Mouse (Mus musculus): Measurements from ENCODE around the gene Rps27rt. TPM values are rescaled to one million over a fixed set of nuclear protein-coding genes. Genes with fewer than 3 reads are reported as not detected.

The Rps27rt gene
- polyA plus RNA-seq, 1 experiment from 2014 or later = 295 TPM

Other genes with a start within 250 kb of the Rps27rt start
- gene Cmtm7, start 200.9 kb downstream of the Rps27rt start, polyA plus RNA-seq (2014; fragmentation: Nextera tagmentation; extraction: Ambion mirVana) = 4.9 and 14.4 TPM in 2 replicates
- gene Cmtm8, start 138.6 kb downstream of the Rps27rt start, polyA plus RNA-seq (2014; fragmentation: Nextera tagmentation; extraction: Ambion mirVana) = 4.4 and 6.1 TPM in 2 replicates
- gene Gpd1l, start 48.8 kb downstream of the Rps27rt start, polyA plus RNA-seq (2014; fragmentation: Nextera tagmentation; extraction: Ambion mirVana) = 14.3 and 15.7 TPM in 2 replicates
- 2.0 and 2.3 TPM in 2 replicates for gene Osbpl10, start 4.2 kb downstream of the Rps27rt start, polyA plus RNA-seq (2014; fragmentation: Nextera tagmentation; extraction: Ambion mirVana)

Measured in midbrain, embryonic 14.5 days (tissue).